Mouse (Mus musculus): ENCODE measurements around the gene Unc5cl.
A peak's percentile ranks its signal among the peaks of the same experiment; 100 is the strongest.

Gene Unc5cl

GRCm38 (mm10) chr17:48454688-48455087, at the start of gene Unc5cl:
TSS of gene Unc5cl (plus strand) at chr17:48454901.
- no peak for DNase-seq

- DNase-seq: peak; percentile 18
These were observed 47.5 kb upstream of the Unc5cl start for GRCm38 (mm10) chr17:48407154-48407553.

- DNase-seq: peak; percentile 16
These were observed 46.7 kb upstream of the Unc5cl start for GRCm38 (mm10) chr17:48407910-48408525.

GRCm38 (mm10) chr17:48408526-48409291, 46.0 kb upstream of the Unc5cl start:
- peak; percentile 75 for DNase-seq

GRCm38 (mm10) chr17:48409380-48410298, 45.1 kb upstream of the Unc5cl start, which contains the start of the genes Nfya and Oard1:
TSS of gene Nfya (minus strand) at chr17:48409906.
TSS of gene Oard1 (plus strand) at chr17:48410014.
- peak; percentile 100 for DNase-seq

GRCm38 (mm10) chr17:48410299-48410785, 44.4 kb upstream of the Unc5cl start:
- DNase-seq: no peak

- DNase-seq: peak; percentile 20
These were observed 43.5 kb upstream of the Unc5cl start for GRCm38 (mm10) chr17:48411241-48411640.

GRCm38 (mm10) chr17:48416011-48416410, 38.7 kb upstream of the Unc5cl start:
- peak; percentile 57 for DNase-seq

- DNase-seq: peak; percentile 49
These were observed 38.1 kb upstream of the Unc5cl start for GRCm38 (mm10) chr17:48416425-48417195.

- DNase-seq: no peak
These were observed 37.2 kb upstream of the Unc5cl start for GRCm38 (mm10) chr17:48417521-48417920.

- no peak for DNase-seq
These were observed 36.5 kb upstream of the Unc5cl start for GRCm38 (mm10) chr17:48418174-48418573.

- DNase-seq: no peak
These were observed 35.9 kb upstream of the Unc5cl start for GRCm38 (mm10) chr17:48418781-48419180.

- DNase-seq: no peak
These were observed 35.1 kb upstream of the Unc5cl start for GRCm38 (mm10) chr17:48419571-48419970.

GRCm38 (mm10) chr17:48424237-48424636, 30.5 kb upstream of the Unc5cl start:
- no peak for DNase-seq

- no peak for DNase-seq
These were observed 28.7 kb upstream of the Unc5cl start for GRCm38 (mm10) chr17:48425823-48426612.

GRCm38 (mm10) chr17:48426991-48427750, 27.5 kb upstream of the Unc5cl start:
- no peak for DNase-seq

- DNase-seq: no peak
These were observed 26.7 kb upstream of the Unc5cl start for GRCm38 (mm10) chr17:48427852-48428530.

GRCm38 (mm10) chr17:48430394-48430793, 24.3 kb upstream of the Unc5cl start:
- no peak for DNase-seq

GRCm38 (mm10) chr17:48431054-48431453, 23.6 kb upstream of the Unc5cl start:
- DNase-seq: no peak

Data from cerebellum, adult 8-10 months (tissue).